Mouse (Mus musculus) ES-E14 (cell line): ENCODE results near the gene Hmbs. TPM values are rescaled to one million over a fixed set of nuclear protein-coding genes. Genes with fewer than 3 reads are reported as not detected.

ENCODE experiments used
- DNase-seq: peaks from one replicate; pipeline ENCODE4 v3.0.0-alpha.2; 2013; ENCODE audit warnings: low read depth, low spot score
- H3K27ac ChIP-seq: 2 replicates; pipeline ENCODE4 v1.5.1; 2012; ENCODE audit warnings: low read depth, mild to moderate bottlenecking, low read length, moderate library complexity, mixed read lengths; ENCODE audit not compliant: poor library complexity, insufficient read depth, severe bottlenecking
- H3K36me3 ChIP-seq: 2 replicates; pipeline ENCODE4 v1.6.1; 2012; ENCODE audit warnings: mild to moderate bottlenecking, low read length, moderate library complexity, mixed read lengths; ENCODE audit not compliant: control insufficient read depth, poor library complexity, insufficient read depth, severe bottlenecking
- H3K4me1 ChIP-seq, 2 experiments: fragments of 150-350 bp in 1 of 2; sonication (generic) in 1 of 2; 2 replicates each; pipeline ENCODE4 v1.6.1; 2012; ENCODE audit warnings: low read length in 2 of 2, mild to moderate bottlenecking in 1 of 2, mixed read lengths in 1 of 2; ENCODE audit not compliant: control insufficient read depth in 2 of 2, insufficient read depth in 2 of 2, poor library complexity in 1 of 2
- H3K4me3 ChIP-seq, 2 experiments: fragments of 150-350 bp in 1 of 2; sonication (generic) in 1 of 2; 2 replicates each; pipeline ENCODE4 v1.5.1; 2012; ENCODE audit warnings: low read length in 2 of 2, low read depth in 1 of 2, mild to moderate bottlenecking in 1 of 2, mixed read lengths in 1 of 2; ENCODE audit not compliant: insufficient read depth in 1 of 2, poor library complexity in 1 of 2, severe bottlenecking in 1 of 2
- H3K9ac ChIP-seq: 2 replicates; pipeline ENCODE4 v1.6.1; 2012; ENCODE audit warnings: low read depth, mild to moderate bottlenecking, low read length, mixed read lengths; ENCODE audit not compliant: poor library complexity, insufficient read depth, severe bottlenecking
- H3K9me3 ChIP-seq: fragments of 150-350 bp; sonication (generic); 2 replicates; pipeline ENCODE4 v1.6.1; 2012; ENCODE audit warnings: low read depth, mild to moderate bottlenecking, low read length; ENCODE audit not compliant: control insufficient read depth, insufficient read depth
- CHD2 ChIP-seq: IDR thresholded peaks from 2 replicates; pipeline ENCODE4 v1.6.1; 2014; ENCODE audit warnings: mild to moderate bottlenecking, low read depth, low read length, inconsistent platforms
- HCFC1 ChIP-seq: IDR thresholded peaks from 2 replicates; pipeline ENCODE4 v1.6.1; 2012; ENCODE audit warnings: low read length, inconsistent platforms, borderline replicate concordance; ENCODE audit not compliant: insufficient read depth
- MAFK ChIP-seq: IDR thresholded peaks from 2 replicates; pipeline ENCODE4 v1.6.1; 2014; ENCODE audit warnings: mild to moderate bottlenecking, low read depth, low read length, inconsistent platforms; ENCODE audit not compliant: insufficient read depth
- ZC3H11A ChIP-seq: IDR thresholded peaks from 2 replicates; pipeline ENCODE4 v1.6.1; 2012; ENCODE audit warnings: low read depth, mild to moderate bottlenecking, inconsistent platforms, low read length, borderline replicate concordance
- ZNF384 ChIP-seq: IDR thresholded peaks from 2 replicates; pipeline ENCODE4 v1.6.1; 2012; ENCODE audit warnings: low read depth, low read length, inconsistent platforms
- in situ Hi-C, 2 experiments: fragments of 600-800 bp; cut with MboI; formaldehyde crosslinking; loops; one replicate each; pipeline ENCODE4 v1.15.1; 2025; ENCODE audit warnings: low sequenced_read_pairs in 2 of 2, inconsistent platforms in 1 of 2; ENCODE audit not compliant: unreplicated experiment in 2 of 2
- total RNA-seq: library from RNA; depleted of rRNA; stranded (reverse); fragments of 300-350 nt; gene quantifications from 2 replicates; pipeline ENCODE4 v1.2.3, GENCODE M21; 2012

Gene Hmbs
- total RNA-seq, 1 experiment: 71.3 TPM

- Histone ChIP-seq H3K9me3 (no peaks in the 10 kb centered on the region), H3K4me1 (peaks cover 0 to 2% of the 10 kb centered on the region in 2 experiments; a peak in 2 of 4 replicates), H3K36me3 (peaks cover 49% of the 10 kb centered on the region), H3K4me3 (no peak overlapping the region), H3K9ac (no peak overlapping the region), H3K27ac (no peak overlapping the region)
- in situ Hi-C loops: no loop called here
- TF ChIP-seq ZNF384: no peak
- 0 out of 2 replicates have a peak, but pooled peaks have one; percentile 3 for TF ChIP-seq ZC3H11A
- no peak for DNase-seq
Measured at GRCm38 (mm10) chr9:44357207-44357606, 13.2 kb upstream of the Hmbs start.

GRCm38 (mm10) chr9:44353142-44353541 is 9.1 kb upstream of the Hmbs start:
- TF ChIP-seq ZNF384 (no peak), MAFK (no peak), HCFC1 (no peak), ZC3H11A (no peak), CHD2 (no peak)
- Histone ChIP-seq H3K27ac (no peak overlapping the region), H3K9ac (no peak overlapping the region), H3K4me1 (peaks cover 0 to 2% of the 10 kb centered on the region in 2 experiments; a peak in 1 of 4 replicates), H3K36me3 (peaks cover 53% of the 10 kb centered on the region), H3K9me3 (no peaks in the 10 kb centered on the region), H3K4me3 (no peak overlapping the region)
- in situ Hi-C loops: no loop called here
- no peak for DNase-seq

- no peaks in the 10 kb centered on the region for H3K9me3 ChIP-seq
- TF ChIP-seq ZNF384 (no peak), HCFC1 (no peak), MAFK (no peak), ZC3H11A (no peak), CHD2 (no peak)
- H3K4me1 ChIP-seq: peaks cover 0 to 6% of the 10 kb centered on the region in 2 experiments; a peak in 1 of 4 replicates
- H3K36me3 ChIP-seq: peaks cover 49% of the 10 kb centered on the region
- H3K4me3 ChIP-seq: peak overlapping the region; percentile 12 to 36; a peak in 1 of 4 replicates
- in situ Hi-C loops: no loop called here
- no peak for DNase-seq
- no peak overlapping the region for H3K27ac ChIP-seq
- 0 out of 2 replicates have a peak overlapping the region, but pooled peaks have one; percentile 39 for H3K9ac ChIP-seq
Measured at GRCm38 (mm10) chr9:44352337-44352736, 8.3 kb upstream of the Hmbs start.

GRCm38 (mm10) chr9:44351396-44351795 is 7.4 kb upstream of the Hmbs start:
- no peak overlapping the region for H3K4me3 ChIP-seq
- no peak overlapping the region for H3K27ac ChIP-seq
- H3K9me3 ChIP-seq: no peaks in the 10 kb centered on the region
- no peak for DNase-seq
- peaks cover 2 to 9% of the 10 kb centered on the region in 2 experiments; a peak in 1 of 4 replicates for H3K4me1 ChIP-seq
- in situ Hi-C loops: no loop called here
- H3K36me3 ChIP-seq: peaks cover 42% of the 10 kb centered on the region
- TF ChIP-seq ZNF384: no peak
- no peak for TF ChIP-seq MAFK
- no peak for TF ChIP-seq HCFC1
- TF ChIP-seq ZC3H11A: no peak
- TF ChIP-seq CHD2: no peak
- H3K9ac ChIP-seq: no peak overlapping the region

GRCm38 (mm10) chr9:44348546-44348945 is 4.5 kb upstream of the Hmbs start:
- Histone ChIP-seq H3K9me3 (no peaks in the 10 kb centered on the region), H3K36me3 (peaks cover 20% of the 10 kb centered on the region), H3K4me1 (peaks cover 2 to 15% of the 10 kb centered on the region in 2 experiments; a peak in 3 of 4 replicates), H3K27ac (no peak overlapping the region), H3K4me3 (no peak overlapping the region), H3K9ac (no peak overlapping the region)
- in situ Hi-C loops: no loop called here
- no peak for TF ChIP-seq ZC3H11A
- no peak for TF ChIP-seq MAFK
- TF ChIP-seq CHD2: no peak
- no peak for TF ChIP-seq HCFC1
- TF ChIP-seq ZNF384: no peak
- DNase-seq: no peak
